Mouse (Mus musculus) myocyte (in vitro differentiated cells): ENCODE data around the gene Prcc.

Experiments
- CEBPB ChIP-seq: IDR thresholded peaks from 2 replicates; pipeline ENCODE4 v1.6.1; 2011; ENCODE audit warnings: mild to moderate bottlenecking, moderate library complexity; ENCODE audit not compliant: poor library complexity, insufficient read depth, severe bottlenecking
- MAX ChIP-seq: IDR thresholded peaks from one replicate; pipeline ENCODE4 v1.6.1; 2011; ENCODE audit warnings: low read depth, mild to moderate bottlenecking, control low read depth
- MYOG ChIP-seq, 3 experiments: IDR thresholded peaks; one replicate each; pipeline ENCODE4 v1.6.1; 2011; ENCODE audit warnings: control low read depth in 2 of 3, low read depth in 2 of 3, mild to moderate bottlenecking in 2 of 3; ENCODE audit not compliant: insufficient read length in 2 of 3, control insufficient read depth in 1 of 3, insufficient read depth in 1 of 3
- POLR2A ChIP-seq: IDR thresholded peaks from one replicate; pipeline ENCODE4 v1.6.1; 2011; ENCODE audit warnings: low read depth, mild to moderate bottlenecking, control low read depth, moderate library complexity; ENCODE audit not compliant: insufficient read length

- TF ChIP-seq POLR2A (peak; percentile 13), CEBPB (0 out of 2 replicates have a peak, but pooled peaks have one; percentile 22), MYOG (IDR thresholded peaks at IDR 0.05; ENCODE audit: control insufficient read depth in 1 of 3, insufficient read depth in 1 of 3, insufficient read length in 2 of 3, low read depth in 2 of 3) (no peak), MAX (no peak)
Measured at GRCm38 (mm10) chr3:87919336-87920108, 34.1 kb upstream of the Prcc start, which contains the start of gene Mrpl24.
